Mouse (Mus musculus) left cerebral cortex, adult 2 months (tissue): ENCODE data around the gene Alg1. TPM values are rescaled to one million over a fixed set of nuclear protein-coding genes. Genes with fewer than 3 reads are reported as not detected.
"Not testable (repeated sequence)": the region's sequence is repeated elsewhere in the genome, so short reads cannot be mapped to it uniquely, and the experiment has no call there.

Experiments
- DNase-seq, 2 experiments: peaks; one replicate each; pipeline ENCODE4 v3.0.0; 2021 to 2022; ENCODE audit warnings: low spot score in 2 of 2, mixed read lengths in 1 of 2; ENCODE audit errors: extremely low spot score in 1 of 2
- H3K27ac ChIP-seq: fragments of 200-600 bp; 2 replicates; pipeline ENCODE4 v1.8.1; 2022
- H3K4me3 ChIP-seq: fragments of 200-600 bp; 2 replicates; pipeline ENCODE4 v1.8.1; 2022
- CTCF ChIP-seq: fragments of 200-600 bp; IDR thresholded peaks from 2 replicates; pipeline ENCODE4 v1.8.1; 2022; ENCODE audit warnings: antibody characterized with exemption, mild to moderate bottlenecking, moderate library complexity
- intact Hi-C: fragments of 180-260 bp; cut with DNase I; formaldehyde crosslinking; loops from one replicate; pipeline ENCODE4 v1.15.1; 2025
- total RNA-seq, 2 experiments: library from RNA; stranded (reverse); gene quantifications; 2 replicates each; pipeline ENCODE4 v1.2.3; 2021

Gene Alg1
- total RNA-seq, 2 experiments from 2014 or later, result 25.5 to 26.8 TPM

DNA sequence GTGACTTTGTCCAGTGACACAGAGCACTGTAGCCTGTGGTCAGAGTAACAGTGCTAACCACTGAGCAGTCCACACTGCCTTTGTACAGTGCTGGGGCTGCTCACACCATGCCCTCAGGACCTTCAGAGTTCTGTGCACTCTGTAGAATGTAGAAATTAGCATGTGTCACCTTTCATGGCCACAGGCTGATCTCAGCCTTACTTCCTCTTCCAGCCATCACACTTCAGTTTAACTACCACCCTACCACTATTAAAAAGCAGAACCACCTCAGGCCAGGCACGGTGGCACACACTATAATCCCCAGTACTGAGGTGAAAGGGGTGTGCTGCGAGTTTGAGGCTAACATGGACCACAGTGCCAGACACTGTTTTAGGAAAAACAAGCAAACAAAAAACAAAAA is 23.1 kb upstream of the Alg1 start:
- DNase-seq, result no peak
- no peak overlapping the region for H3K27ac ChIP-seq
- no peak overlapping the region for H3K4me3 ChIP-seq
- TF ChIP-seq CTCF, result no peak
- intact Hi-C loops, result no loop called here

DNA sequence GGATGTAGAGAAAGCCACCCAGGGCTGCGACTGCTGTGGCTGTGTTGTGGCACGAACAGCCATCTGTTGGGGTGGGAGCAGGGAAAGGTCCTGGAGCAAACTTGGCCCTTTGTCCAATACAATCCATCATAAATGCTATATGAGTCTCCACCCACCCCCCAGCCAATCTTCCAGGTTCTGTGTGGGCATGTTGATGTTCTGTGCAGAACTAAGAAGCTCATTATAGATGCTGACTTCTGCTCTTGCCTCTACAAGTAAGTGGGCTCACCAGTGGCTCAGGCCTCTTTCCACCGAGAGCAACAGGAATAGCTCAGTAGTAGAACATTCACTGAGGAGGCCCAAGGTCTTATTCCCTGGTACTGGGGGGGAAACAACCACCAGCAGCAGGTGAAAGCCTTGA is 21.3 kb upstream of the Alg1 start:
- Histone ChIP-seq H3K4me3 (no peak overlapping the region), H3K27ac (no peak overlapping the region)
- TF ChIP-seq CTCF, result no peak
- intact Hi-C loops, result no loop called here
- no peak for DNase-seq

DNA sequence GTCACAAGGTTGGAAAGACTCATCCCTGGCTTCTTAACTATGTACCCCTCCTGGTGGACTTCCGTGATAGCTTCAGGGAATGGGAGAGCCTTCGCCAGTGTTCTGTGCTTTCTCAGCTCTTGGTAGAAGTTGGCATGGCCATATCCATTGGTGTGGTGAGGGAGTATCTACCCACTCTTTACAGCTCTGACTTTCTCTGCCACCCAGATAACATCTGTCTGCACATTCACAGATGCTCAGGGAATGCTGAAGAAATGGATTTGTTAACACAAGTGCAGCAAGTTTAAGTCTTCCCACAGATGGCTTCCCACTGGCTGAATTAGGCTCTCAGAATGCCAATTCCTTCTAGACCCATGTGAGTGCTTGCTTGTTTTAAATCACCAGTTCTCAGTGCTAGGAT is 19.3 kb upstream of the Alg1 start:
- Histone ChIP-seq H3K4me3 (no peak overlapping the region), H3K27ac (no peak overlapping the region)
- DNase-seq, result no peak
- intact Hi-C loops, result no loop called here
- no peak for TF ChIP-seq CTCF

DNA sequence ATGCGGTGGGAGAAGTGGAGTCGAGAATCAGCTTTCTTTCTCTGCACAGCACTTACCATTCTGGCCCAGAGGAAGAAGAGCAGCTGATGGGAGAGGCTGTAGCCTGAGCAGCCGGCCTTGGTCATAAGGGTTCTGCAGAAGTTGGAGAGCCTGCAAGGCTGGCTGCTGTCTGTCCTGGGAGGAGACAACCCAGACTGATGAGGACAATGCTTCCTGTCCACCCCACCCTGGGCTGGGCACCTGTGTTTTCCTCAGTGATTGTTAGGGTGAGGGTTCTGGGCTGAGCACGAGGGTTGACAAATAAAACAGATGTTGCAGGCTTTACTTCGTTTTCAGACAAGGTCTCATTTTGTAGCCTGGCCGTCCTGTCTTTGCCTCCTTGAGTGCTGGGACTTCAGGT is 16.7 kb upstream of the Alg1 start:
- Histone ChIP-seq H3K4me3 (no peak overlapping the region), H3K27ac (no peak overlapping the region)
- intact Hi-C loops, result no loop called here
- TF ChIP-seq CTCF, result no peak
- no peak for DNase-seq

DNA sequence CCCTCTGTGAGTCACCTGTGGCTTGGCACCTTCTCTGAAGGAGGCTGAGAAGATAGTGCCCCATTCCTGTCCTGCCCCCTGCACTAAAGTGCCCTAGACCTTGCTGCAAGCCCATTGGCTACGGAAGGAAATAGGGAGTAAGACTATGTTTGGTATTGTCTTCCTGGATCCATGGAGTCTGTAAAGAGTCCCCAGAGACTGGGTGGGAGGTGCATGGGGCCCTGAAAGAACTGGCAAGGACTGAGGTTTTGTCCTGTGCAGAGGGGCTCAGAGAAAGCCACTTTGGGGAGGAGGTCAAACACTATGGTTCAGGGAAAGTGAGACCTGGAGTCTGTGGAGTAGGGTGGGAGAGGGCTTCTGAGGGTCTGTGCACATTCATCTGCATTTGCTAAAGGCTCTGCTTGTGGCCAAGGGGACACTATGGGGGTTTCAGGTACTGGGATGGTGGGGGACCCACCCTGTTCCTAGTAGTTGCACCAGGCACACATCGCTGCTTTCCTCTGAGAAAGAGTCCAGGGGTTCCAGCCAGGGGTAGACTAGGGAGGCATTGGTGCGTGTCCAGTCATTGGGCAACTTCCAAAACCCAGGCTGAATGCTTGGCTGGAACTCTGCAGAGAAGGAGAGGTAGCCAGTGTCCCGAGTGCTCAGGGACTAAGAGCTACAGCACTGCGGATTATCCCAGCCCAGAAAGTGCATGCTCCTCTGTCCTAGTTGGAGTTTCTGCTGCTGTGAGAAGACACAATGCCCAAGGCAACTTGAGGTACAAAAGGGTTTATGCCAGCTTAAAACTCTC is 15.9 kb upstream of the Alg1 start:
- Histone ChIP-seq H3K4me3 (no peak overlapping the region), H3K27ac (no peak overlapping the region)
- no peak for TF ChIP-seq CTCF
- DNase-seq, result no peak
- intact Hi-C loops, result no loop called here

DNA sequence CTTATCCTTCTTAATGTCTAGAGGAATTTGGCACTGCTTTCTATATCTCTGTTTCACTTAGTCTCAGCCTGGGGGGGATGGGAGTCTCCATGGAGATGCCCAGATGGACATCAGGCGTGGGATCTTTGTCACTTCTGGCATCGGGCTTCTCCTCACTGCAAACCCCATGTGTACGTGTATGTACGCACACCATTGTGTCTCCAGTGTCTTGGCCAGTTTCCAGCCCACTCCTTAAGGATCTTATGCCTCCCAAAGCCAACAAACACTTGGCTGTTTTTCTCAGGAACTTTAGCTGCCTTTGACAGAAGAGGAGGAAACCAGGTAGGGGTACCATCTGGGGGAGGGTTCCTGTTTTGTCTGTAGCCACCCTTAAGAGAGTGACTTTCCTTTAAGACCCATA is 12.0 kb upstream of the Alg1 start:
- Histone ChIP-seq H3K27ac (no peak overlapping the region), H3K4me3 (no peak overlapping the region)
- TF ChIP-seq CTCF, result no peak
- no peak for DNase-seq
- intact Hi-C loops, result no loop called here

DNA sequence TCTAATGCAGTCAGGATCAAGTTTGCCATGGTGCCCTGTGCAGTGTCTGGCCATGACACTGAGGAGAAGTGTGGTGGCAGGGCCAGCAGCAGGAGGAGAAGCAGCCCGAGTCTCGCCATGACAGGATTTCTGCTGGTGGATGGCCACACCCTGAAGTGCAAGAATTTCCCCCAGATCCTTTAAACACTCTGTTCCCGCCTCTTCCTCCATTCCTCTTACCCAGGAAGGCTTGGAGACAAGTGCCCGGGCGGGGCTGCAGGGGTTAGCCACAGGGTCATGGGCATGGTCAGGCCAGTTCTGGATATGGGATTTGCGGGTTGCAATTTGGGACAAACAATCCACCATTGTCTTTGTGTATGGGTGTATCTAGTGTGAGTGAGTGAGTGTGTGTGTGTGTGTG is 11.3 kb upstream of the Alg1 start, which contains the start of gene AU021092:
Gene AU021092, minus strand, starts transcription at position 160 of the 400 bp plus-strand sequence.
- intact Hi-C loops, result no loop called here
- Histone ChIP-seq H3K4me3 (no peak within 1 kb of the TSS), H3K27ac (peak within 1 kb of the TSS; percentile 50; the same call in 1 of the 2 replicates)
- no peak for DNase-seq
- TF ChIP-seq CTCF, result no peak

DNA sequence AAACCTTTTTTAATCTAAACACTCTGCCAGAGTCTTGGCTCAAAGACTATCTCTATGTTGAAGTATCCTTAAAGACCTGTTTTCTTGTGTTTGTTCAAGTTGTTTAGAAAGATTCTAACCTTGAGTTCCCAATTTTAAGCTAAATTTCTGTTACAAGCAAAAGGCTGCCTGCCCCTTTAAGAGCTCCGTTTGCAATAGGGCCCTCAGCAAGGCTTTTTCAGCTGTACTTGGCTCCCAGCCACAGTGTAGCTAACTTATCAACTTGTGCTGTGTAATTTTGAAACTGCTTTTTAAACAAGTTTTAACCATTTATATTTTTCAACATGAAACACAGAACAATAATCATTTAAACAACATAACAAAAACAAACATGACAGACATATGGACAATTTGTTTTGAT is 6.9 kb upstream of the Alg1 start:
- DNase-seq, intact Hi-C loops: not testable (repeated sequence)

DNA sequence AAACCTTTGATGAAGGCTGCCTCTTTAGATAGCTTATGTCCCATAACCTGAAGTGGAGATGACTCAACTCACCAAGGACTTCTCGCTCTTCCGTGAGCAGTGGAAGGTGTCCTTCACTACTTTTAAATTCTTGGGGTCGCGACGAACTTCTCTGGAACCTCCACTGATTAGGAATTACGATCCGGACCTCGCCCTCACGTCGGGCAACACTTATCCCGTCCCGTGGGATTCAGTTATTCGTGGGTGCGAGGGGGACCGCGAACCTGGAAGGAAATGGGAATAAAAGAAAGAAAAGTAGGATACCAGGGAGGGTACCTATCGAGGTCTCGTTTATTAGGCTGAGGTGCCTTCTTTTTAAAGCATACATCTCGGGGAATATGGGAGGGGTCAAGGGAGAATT is 5.9 kb upstream of the Alg1 start:
- intact Hi-C loops, DNase-seq, H3K27ac ChIP-seq, H3K4me3 ChIP-seq: not testable (repeated sequence)

More for the DNA sequence above, 6.9 kb upstream of the Alg1 start:
- H3K27ac ChIP-seq, H3K4me3 ChIP-seq: not testable (repeated sequence)

DNA sequence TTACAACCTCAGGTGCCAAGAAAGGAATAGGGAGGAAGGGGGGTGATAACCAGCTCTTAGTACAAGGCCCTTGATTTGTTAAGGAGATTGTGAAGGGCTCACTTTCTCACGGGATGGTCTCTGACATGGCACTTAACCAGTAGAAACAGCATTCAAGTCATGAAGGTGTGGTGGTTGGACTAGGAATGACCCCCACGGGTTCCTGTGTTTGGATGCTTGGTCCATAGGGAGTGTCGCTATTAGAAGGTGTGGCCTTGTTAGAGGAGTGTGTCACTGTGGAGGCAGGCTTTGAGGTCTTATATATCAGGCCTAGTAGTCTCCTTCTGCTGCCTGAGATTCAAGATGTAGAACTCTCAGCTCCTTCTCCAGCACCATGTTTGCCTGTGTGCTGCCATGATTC is 5.3 kb upstream of the Alg1 start:
- H3K27ac ChIP-seq, DNase-seq, intact Hi-C loops, H3K4me3 ChIP-seq: not testable (repeated sequence)

DNA sequence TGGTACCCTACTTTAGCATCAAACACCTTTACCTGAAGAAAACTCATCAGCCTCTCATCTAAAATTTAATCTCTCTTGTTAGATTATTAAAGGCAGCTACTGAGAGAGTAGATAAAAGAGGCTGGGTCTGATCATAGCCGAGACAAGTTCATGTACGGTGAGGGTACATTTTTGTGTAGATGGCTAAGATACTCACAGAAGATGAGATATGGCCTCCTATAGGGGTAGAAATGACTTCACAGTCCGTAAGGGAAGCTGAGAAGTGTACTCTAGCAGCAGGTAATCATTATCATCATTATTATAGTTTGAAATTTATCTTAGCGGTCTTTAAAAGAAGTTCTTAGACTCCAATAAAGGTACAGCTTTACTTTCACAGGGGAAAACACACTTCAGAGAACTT is 439 bp upstream of the Alg1 start:
- peak overlapping the region; percentile 78 for H3K4me3 ChIP-seq
- H3K27ac ChIP-seq, result peak overlapping the region; percentile 66
- TF ChIP-seq CTCF, result no peak
- intact Hi-C loops, result loop anchor here (1.0 to 2.0 kb wide), 2 partner anchors 30 to 183 kb away; partner anchors contain the start of gene Ubn1
- DNase-seq, result no peak

DNA sequence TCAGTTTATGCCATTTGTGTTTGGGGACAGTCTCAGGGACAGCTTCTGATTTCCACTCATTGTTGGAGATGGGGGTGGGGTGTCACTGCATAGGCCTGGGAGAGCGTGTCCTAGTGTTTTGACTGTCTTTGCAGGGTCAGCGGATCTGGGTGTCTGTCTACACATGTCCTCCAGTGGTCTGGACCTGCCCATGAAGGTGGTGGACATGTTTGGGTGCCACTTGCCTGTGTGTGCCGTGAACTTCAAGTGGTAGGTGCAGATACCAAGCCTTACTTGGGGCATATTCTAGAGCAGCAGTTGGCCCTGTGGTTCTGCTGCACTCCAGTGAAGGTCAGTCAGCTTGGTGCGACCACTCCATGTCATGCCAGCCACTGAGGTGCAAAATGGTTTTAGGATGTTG is 8.9 kb downstream of the Alg1 start:
- Histone ChIP-seq H3K27ac (no peak overlapping the region), H3K4me3 (no peak overlapping the region)
- no peak for DNase-seq
- no peak for TF ChIP-seq CTCF
- intact Hi-C loops, result no loop called here

DNA sequence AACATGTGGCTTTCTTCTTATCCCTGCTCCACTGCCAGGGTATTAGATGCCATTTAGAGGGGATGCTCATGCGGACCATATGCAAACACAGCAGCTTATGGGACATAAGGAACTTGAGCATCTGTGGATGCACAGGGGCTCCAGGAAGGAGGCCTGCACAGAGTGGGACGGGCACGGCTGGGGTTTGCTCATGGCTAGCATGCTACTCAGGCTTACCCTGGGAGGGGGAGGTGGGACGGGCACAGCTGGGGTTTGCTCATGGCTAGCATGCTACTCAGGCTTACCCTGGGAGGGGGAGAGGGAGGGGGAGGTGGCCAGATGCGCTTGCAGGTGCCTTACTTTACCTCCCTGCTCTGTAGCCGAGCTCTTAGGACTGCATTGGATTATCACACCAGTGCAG is 9.5 kb downstream of the Alg1 start:
- DNase-seq, result no peak
- Histone ChIP-seq H3K27ac (no peak overlapping the region), H3K4me3 (no peak overlapping the region)
- TF ChIP-seq CTCF, result no peak
- intact Hi-C loops, result no loop called here
